Mouse (Mus musculus): ENCODE measurements around the gene Il11.
A peak's percentile ranks its signal among the peaks of the same experiment; 100 is the strongest.

Il11 gene

GRCm38 (mm10) chr7:4788499-4789435, 6.1 kb upstream of the Il11 start:
- no peak for DNase-seq (ENCODE audit: low read depth, low spot score)

GRCm38 (mm10) chr7:4783667-4784268, 1.1 kb upstream of the Il11 start:
- DNase-seq (ENCODE audit: low read depth, low spot score), result no peak

- DNase-seq (ENCODE audit: low read depth, low spot score), result no peak
Observed at GRCm38 (mm10) chr7:4782130-4782529, 529 bp downstream of the Il11 start.

GRCm38 (mm10) chr7:4779921-4780320, 2.7 kb downstream of the Il11 start:
- DNase-seq (ENCODE audit: low read depth, low spot score), result no peak

- DNase-seq (ENCODE audit: low read depth, low spot score), result no peak
Observed at GRCm38 (mm10) chr7:4777851-4778637, 4.6 kb downstream of the Il11 start.

- no peak for DNase-seq (ENCODE audit: low read depth, low spot score)
Observed at GRCm38 (mm10) chr7:4776861-4777830, 5.5 kb downstream of the Il11 start.

GRCm38 (mm10) chr7:4776131-4776530, 6.5 kb downstream of the Il11 start:
- DNase-seq (ENCODE audit: low read depth, low spot score), result no peak

- no peak for DNase-seq (ENCODE audit: low read depth, low spot score)
Observed at GRCm38 (mm10) chr7:4771202-4771601, 11.5 kb downstream of the Il11 start, which contains the start of gene Fam71e2. Gene Fam71e2 (minus strand): TSS chr7:4771302.

- no peak for DNase-seq (ENCODE audit: low read depth, low spot score)
Observed at GRCm38 (mm10) chr7:4764946-4765710, 17.5 kb downstream of the Il11 start.

- DNase-seq (ENCODE audit: low read depth, low spot score), result no peak
Observed at GRCm38 (mm10) chr7:4759670-4760069, 23.0 kb downstream of the Il11 start.

- DNase-seq (ENCODE audit: low read depth, low spot score), result peak; percentile 67
Observed at GRCm38 (mm10) chr7:4752821-4753570, 29.7 kb downstream of the Il11 start, which contains the start of gene Cox6b2. Gene Cox6b2 (minus strand): TSS chr7:4753094.

GRCm38 (mm10) chr7:4751971-4752820, 30.5 kb downstream of the Il11 start:
- no peak for DNase-seq (ENCODE audit: low read depth, low spot score)

GRCm38 (mm10) chr7:4749169-4749568, 33.5 kb downstream of the Il11 start:
- DNase-seq (ENCODE audit: low read depth, low spot score), result no peak

- DNase-seq (ENCODE audit: low read depth, low spot score), result no peak
Observed at GRCm38 (mm10) chr7:4748321-4748720, 34.3 kb downstream of the Il11 start.

- no peak for DNase-seq (ENCODE audit: low read depth, low spot score)
Observed at GRCm38 (mm10) chr7:4747156-4747899, 35.3 kb downstream of the Il11 start.

- no peak for DNase-seq (ENCODE audit: low read depth, low spot score)
Observed at GRCm38 (mm10) chr7:4746326-4746980, 36.2 kb downstream of the Il11 start.

GRCm38 (mm10) chr7:4744886-4745285, 37.8 kb downstream of the Il11 start:
- DNase-seq (ENCODE audit: low read depth, low spot score), result no peak

Measured in brain, embryonic 18.5 days (tissue).